Mouse (Mus musculus) MEL (cell line): ENCODE measurements around the gene Get4. TPM values are rescaled to one million over a fixed set of nuclear protein-coding genes. Genes with fewer than 3 reads are reported as not detected.

ENCODE experiments used
- DNase-seq: peaks from one replicate; pipeline ENCODE4 v3.0.0; 2011; ENCODE audit warnings: low read depth, low spot score
- H3K27ac ChIP-seq: 2 replicates; pipeline ENCODE4 v1.5.1; 2012; ENCODE audit warnings: low read depth, mild to moderate bottlenecking, control low read depth, low read length, moderate library complexity; ENCODE audit not compliant: control insufficient read depth
- H3K27me3 ChIP-seq, 2 experiments: fragments of 150-350 bp in 1 of 2; sonication (generic) in 1 of 2; 2 replicates each; pipeline ENCODE4 v1.6.1; 2012; ENCODE audit warnings: low read length in 2 of 2, mild to moderate bottlenecking in 2 of 2, improper control_type of control experiment in 1 of 2, moderate library complexity in 1 of 2; ENCODE audit not compliant: insufficient read depth in 2 of 2, control insufficient read depth in 1 of 2
- H3K36me3 ChIP-seq, 2 experiments: 2 replicates each; pipeline ENCODE4 v1.6.1; 2012 to 2014; ENCODE audit warnings: low read length in 2 of 2, improper control_type of control experiment in 1 of 2, inconsistent platforms in 1 of 2, mild to moderate bottlenecking in 1 of 2; ENCODE audit not compliant: insufficient read depth in 2 of 2, control insufficient read depth in 1 of 2
- H3K4me1 ChIP-seq, 2 experiments: fragments of 150-350 bp in 1 of 2; sonication (generic) in 1 of 2; 2 replicates each; pipeline ENCODE4 v1.6.1; 2012; ENCODE audit warnings: low read length in 2 of 2, improper control_type of control experiment in 1 of 2, mild to moderate bottlenecking in 1 of 2; ENCODE audit not compliant: insufficient read depth in 2 of 2, control insufficient read depth in 1 of 2
- H3K4me3 ChIP-seq, 2 experiments: fragments of 150-350 bp in 1 of 2; sonication (generic) in 1 of 2; 2 replicates each; pipeline ENCODE4 v1.5.1; 2012; ENCODE audit warnings: low read depth in 2 of 2, low read length in 2 of 2, mild to moderate bottlenecking in 2 of 2, moderate library complexity in 2 of 2, control low read depth in 1 of 2, improper control_type of control experiment in 1 of 2; ENCODE audit not compliant: control insufficient read depth in 1 of 2, insufficient read depth in 1 of 2
- H3K79me2 ChIP-seq: 2 replicates; pipeline ENCODE4 v1.6.1; 2012; ENCODE audit warnings: mild to moderate bottlenecking, low read length, moderate library complexity; ENCODE audit not compliant: control insufficient read depth, poor library complexity, insufficient read depth
- H3K9ac ChIP-seq: 2 replicates; pipeline ENCODE4 v1.6.1; 2012; ENCODE audit warnings: low read depth, mild to moderate bottlenecking, control low read depth, low read length, moderate library complexity; ENCODE audit not compliant: control insufficient read depth, poor library complexity, severe bottlenecking
- H3K9me3 ChIP-seq: fragments of 150-350 bp; sonication (generic); replicated peaks from 2 replicates; pipeline ENCODE4 v1.6.1; 2012; ENCODE audit warnings: mild to moderate bottlenecking, low read length, improper control_type of control experiment, moderate library complexity; ENCODE audit not compliant: insufficient read depth
- BHLHE40 ChIP-seq: IDR thresholded peaks from 2 replicates; pipeline ENCODE4 v1.6.1; 2012; ENCODE audit warnings: low read depth, mild to moderate bottlenecking, inconsistent platforms, low read length, improper control_type of control experiment, borderline replicate concordance
- CHD2 ChIP-seq: IDR thresholded peaks from 2 replicates; pipeline ENCODE4 v1.6.1; 2011; ENCODE audit warnings: low read length, improper control_type of control experiment
- CTCF ChIP-seq, 3 experiments: IDR thresholded peaks in 2 of 3; conservative IDR thresholded peaks in 1 of 3; 2 replicates each; pipeline ENCODE4 v1.5.1; 2011 to 2012; ENCODE audit warnings: low read length in 3 of 3, low read depth in 2 of 3, mild to moderate bottlenecking in 2 of 3, improper control_type of control experiment in 1 of 3, inconsistent platforms in 1 of 3, mixed read lengths in 1 of 3, moderate library complexity in 1 of 3; ENCODE audit not compliant: control insufficient read depth in 1 of 3, insufficient read depth in 1 of 3, poor library complexity in 1 of 3, severe bottlenecking in 1 of 3
- ELF1 ChIP-seq: IDR thresholded peaks from 2 replicates; pipeline ENCODE4 v1.6.1; 2014; ENCODE audit warnings: low read depth, mild to moderate bottlenecking, inconsistent platforms, low read length, improper control_type of control experiment, moderate library complexity
- EP300 ChIP-seq, 2 experiments: IDR thresholded peaks; 2 replicates each; pipeline ENCODE4 v1.6.1; 2011; ENCODE audit warnings: improper control_type of control experiment in 2 of 2, low read length in 2 of 2, low read depth in 1 of 2, mild to moderate bottlenecking in 1 of 2
- ETS1 ChIP-seq: IDR thresholded peaks from 2 replicates; pipeline ENCODE4 v1.6.1; 2012; ENCODE audit warnings: low read depth, mild to moderate bottlenecking, inconsistent platforms, low read length, improper control_type of control experiment, moderate library complexity
- GATA1 ChIP-seq: IDR thresholded peaks from 2 replicates; pipeline ENCODE4 v1.6.1; 2011; ENCODE audit warnings: low read depth, low read length, improper control_type of control experiment
- MAFK ChIP-seq: IDR thresholded peaks from 2 replicates; pipeline ENCODE4 v1.6.1; 2011; ENCODE audit warnings: low read depth, mild to moderate bottlenecking, low read length, improper control_type of control experiment, borderline replicate concordance
- MAX ChIP-seq: IDR thresholded peaks from 2 replicates; pipeline ENCODE4 v1.6.1; 2011; ENCODE audit warnings: low read length, improper control_type of control experiment
- MXI1 ChIP-seq: IDR thresholded peaks from 2 replicates; pipeline ENCODE4 v1.6.1; 2011; ENCODE audit warnings: mild to moderate bottlenecking, low read depth, low read length, improper control_type of control experiment
- MYB ChIP-seq: IDR thresholded peaks from 2 replicates; pipeline ENCODE4 v1.6.1; 2011; ENCODE audit warnings: mild to moderate bottlenecking, low read depth, low read length, improper control_type of control experiment
- MYC ChIP-seq: IDR thresholded peaks from 2 replicates; pipeline ENCODE4 v1.6.1; 2011; ENCODE audit warnings: low read depth, mild to moderate bottlenecking, low read length, improper control_type of control experiment, moderate library complexity
- NRF1 ChIP-seq: IDR thresholded peaks from 2 replicates; pipeline ENCODE4 v1.6.1; 2014; ENCODE audit warnings: low read depth, mild to moderate bottlenecking, inconsistent platforms, low read length, improper control_type of control experiment, moderate library complexity; ENCODE audit not compliant: poor library complexity, insufficient read depth, severe bottlenecking
- POLR2A ChIP-seq, 2 experiments: IDR thresholded peaks; 2 replicates each; pipeline ENCODE4 v1.6.1; 2011 to 2012; ENCODE audit warnings: low read length in 2 of 2, mild to moderate bottlenecking in 2 of 2, control low read depth in 1 of 2, improper control_type of control experiment in 1 of 2, low read depth in 1 of 2, moderate library complexity in 1 of 2; ENCODE audit not compliant: control insufficient read depth in 1 of 2, insufficient read depth in 1 of 2, poor library complexity in 1 of 2
- POLR2AphosphoS2 ChIP-seq: IDR thresholded peaks from 2 replicates; pipeline ENCODE4 v1.6.1; 2011; ENCODE audit warnings: low read length, improper control_type of control experiment
- POLR2AphosphoS5 ChIP-seq: IDR thresholded peaks from 2 replicates; pipeline ENCODE4 v1.6.1; 2012; ENCODE audit warnings: low read depth, borderline replicate concordance, mild to moderate bottlenecking, inconsistent platforms, low read length, moderate library complexity, mixed read lengths
- RAD21 ChIP-seq: IDR thresholded peaks from 2 replicates; pipeline ENCODE4 v1.6.1; 2011; ENCODE audit warnings: mild to moderate bottlenecking, low read depth, low read length, improper control_type of control experiment
- RCOR1 ChIP-seq: IDR thresholded peaks from 2 replicates; pipeline ENCODE4 v1.6.1; 2012; ENCODE audit warnings: low read depth, mild to moderate bottlenecking, inconsistent platforms, low read length, improper control_type of control experiment
- SMC3 ChIP-seq: IDR thresholded peaks from 2 replicates; pipeline ENCODE4 v1.6.1; 2011; ENCODE audit warnings: low read depth, low read length, improper control_type of control experiment
- TCF12 ChIP-seq: IDR thresholded peaks from 2 replicates; pipeline ENCODE4 v1.6.1; 2014; ENCODE audit warnings: low read depth, mild to moderate bottlenecking, inconsistent platforms, low read length, improper control_type of control experiment, moderate library complexity
- USF1 ChIP-seq: IDR thresholded peaks from 2 replicates; pipeline ENCODE4 v1.6.1; 2014; ENCODE audit warnings: low read depth, mild to moderate bottlenecking, inconsistent platforms, low read length, improper control_type of control experiment, moderate library complexity
- ZC3H11A ChIP-seq: IDR thresholded peaks from 2 replicates; pipeline ENCODE4 v1.6.1; 2012; ENCODE audit warnings: low read depth, mild to moderate bottlenecking, inconsistent platforms, low read length, improper control_type of control experiment
- ZNF384 ChIP-seq: IDR thresholded peaks from 2 replicates; pipeline ENCODE4 v1.6.1; 2012; ENCODE audit warnings: low read depth, mild to moderate bottlenecking, inconsistent platforms, low read length, improper control_type of control experiment
- polyA plus RNA-seq, 2 experiments: library from polyadenylated mRNA; stranded (reverse) in 1 of 2; unstranded in 1 of 2; fragments of >175 nt in 1 of 2; fragments of >200 nt in 1 of 2; gene quantifications; 2 replicates each; pipeline versions ENCODE4 v1.2.1 to v1.2.4; 2012; ENCODE audit warnings: low replicate concordance in 2 of 2, low read depth in 1 of 2; ENCODE audit not compliant: insufficient read length in 2 of 2, insufficient read depth in 1 of 2, missing spikeins in 1 of 2
- total RNA-seq: library from RNA; depleted of rRNA; stranded (reverse); fragments of 300-350 nt; gene quantifications from 2 replicates; pipeline ENCODE4 v1.2.3, GENCODE M21; 2012

Gene Get4
- total and polyA plus RNA-seq, 3 experiments, result 117 to 180 TPM; not detected in 1

DNA sequence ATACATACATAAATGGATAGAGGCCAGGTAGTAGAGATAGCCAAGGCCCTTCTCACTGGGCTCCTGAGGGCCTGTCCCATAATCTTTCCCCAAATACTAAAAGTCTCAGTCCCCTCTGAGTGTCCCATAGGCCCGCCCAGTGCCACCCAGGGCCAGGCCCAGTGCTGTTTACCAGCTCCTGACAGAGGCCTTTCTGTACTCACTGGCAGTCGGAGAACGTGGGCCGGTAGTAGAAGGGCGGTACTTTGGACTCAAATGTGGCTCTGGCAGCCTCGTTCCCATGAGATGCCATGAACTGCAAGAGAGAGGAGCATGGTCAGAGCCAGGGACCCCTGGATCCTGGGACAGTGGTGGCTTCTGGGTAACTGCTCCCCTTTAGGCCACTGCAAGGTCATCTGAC lies 50.0 kb downstream of the Get4 start:
- DNase-seq, result no peak
- Histone ChIP-seq H3K27ac (no peak overlapping the region), H3K4me3 (no peak overlapping the region), H3K27me3 (no peaks in the 10 kb centered on the region), H3K9me3 (no peaks in the 10 kb centered on the region), H3K79me2 (no peaks in the 10 kb centered on the region), H3K4me1 (no peaks in the 10 kb centered on the region), H3K36me3 (no peaks in the 10 kb centered on the region; a peak in 1 of 4 replicates), H3K9ac (no peak overlapping the region)
- no peak for TF ChIP-seq MAFK
- TF ChIP-seq MAX, result no peak
- TF ChIP-seq USF1, result no peak
- TF ChIP-seq RCOR1, result no peak
- TF ChIP-seq MYC, result no peak
- TF ChIP-seq SMC3, result no peak
- no peak for TF ChIP-seq POLR2AphosphoS5
- TF ChIP-seq TCF12, result no peak
- no peak for TF ChIP-seq CTCF (IDR thresholded peaks at IDR 0.05 in 2 of 3, conservative IDR thresholded peaks at IDR 0.05 in 1 of 3; ENCODE audit: control insufficient read depth in 1 of 3, insufficient read depth in 1 of 3, low read depth in 2 of 3, low read length in 3 of 3, poor library complexity in 1 of 3, severe bottlenecking in 1 of 3)

DNA sequence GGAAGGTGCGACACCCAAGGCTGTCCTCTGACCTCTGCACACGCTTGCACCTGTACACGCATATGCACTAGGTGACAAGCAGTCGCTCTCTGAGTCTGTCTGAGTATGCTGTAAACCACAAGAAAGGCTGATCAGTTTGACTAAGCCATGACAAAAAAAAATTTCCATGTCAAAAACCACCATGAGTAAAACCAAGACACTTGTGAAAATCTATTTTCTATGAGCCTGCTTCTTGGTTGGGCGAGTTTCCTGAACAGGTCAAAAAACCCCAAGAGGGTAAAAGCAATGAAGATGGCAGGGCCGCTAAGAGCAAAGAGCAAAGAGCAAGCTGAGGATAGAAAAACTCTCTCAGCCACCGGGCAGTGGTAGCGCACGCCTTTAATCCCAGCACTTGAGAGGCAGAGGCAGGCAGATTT lies 51.5 kb downstream of the Get4 start:
- Histone ChIP-seq H3K27ac (no peak overlapping the region), H3K36me3 (no peaks in the 10 kb centered on the region; a peak in 1 of 4 replicates), H3K9ac (no peak overlapping the region), H3K79me2 (0 out of 2 replicates have a peak, but pooled peaks cover 1% of the 10 kb centered on the region), H3K4me3 (no peak overlapping the region), H3K4me1 (no peaks in the 10 kb centered on the region), H3K9me3 (no peaks in the 10 kb centered on the region), H3K27me3 (no peaks in the 10 kb centered on the region)
- TF ChIP-seq MXI1 (no peak), ELF1 (no peak), GATA1 (no peak), CHD2 (no peak), ETS1 (no peak), POLR2A (IDR thresholded peaks at IDR 0.05; ENCODE audit: control insufficient read depth in 1 of 2, insufficient read depth in 1 of 2, low read depth in 1 of 2, low read length in 2 of 2, poor library complexity in 1 of 2) (no peak), BHLHE40 (no peak), RAD21 (no peak), ZC3H11A (no peak), NRF1 (no peak), MYB (no peak), ZNF384 (no peak), POLR2AphosphoS2 (no peak), EP300 (IDR thresholded peaks at IDR 0.05; ENCODE audit: low read depth in 1 of 2, low read length in 2 of 2) (no peak)
- no peak for DNase-seq
